Mouse (Mus musculus): Measurements from ENCODE around the gene Atraid.
A peak's percentile ranks its signal among the peaks of the same experiment; 100 is the strongest.

Atraid gene

DNA sequence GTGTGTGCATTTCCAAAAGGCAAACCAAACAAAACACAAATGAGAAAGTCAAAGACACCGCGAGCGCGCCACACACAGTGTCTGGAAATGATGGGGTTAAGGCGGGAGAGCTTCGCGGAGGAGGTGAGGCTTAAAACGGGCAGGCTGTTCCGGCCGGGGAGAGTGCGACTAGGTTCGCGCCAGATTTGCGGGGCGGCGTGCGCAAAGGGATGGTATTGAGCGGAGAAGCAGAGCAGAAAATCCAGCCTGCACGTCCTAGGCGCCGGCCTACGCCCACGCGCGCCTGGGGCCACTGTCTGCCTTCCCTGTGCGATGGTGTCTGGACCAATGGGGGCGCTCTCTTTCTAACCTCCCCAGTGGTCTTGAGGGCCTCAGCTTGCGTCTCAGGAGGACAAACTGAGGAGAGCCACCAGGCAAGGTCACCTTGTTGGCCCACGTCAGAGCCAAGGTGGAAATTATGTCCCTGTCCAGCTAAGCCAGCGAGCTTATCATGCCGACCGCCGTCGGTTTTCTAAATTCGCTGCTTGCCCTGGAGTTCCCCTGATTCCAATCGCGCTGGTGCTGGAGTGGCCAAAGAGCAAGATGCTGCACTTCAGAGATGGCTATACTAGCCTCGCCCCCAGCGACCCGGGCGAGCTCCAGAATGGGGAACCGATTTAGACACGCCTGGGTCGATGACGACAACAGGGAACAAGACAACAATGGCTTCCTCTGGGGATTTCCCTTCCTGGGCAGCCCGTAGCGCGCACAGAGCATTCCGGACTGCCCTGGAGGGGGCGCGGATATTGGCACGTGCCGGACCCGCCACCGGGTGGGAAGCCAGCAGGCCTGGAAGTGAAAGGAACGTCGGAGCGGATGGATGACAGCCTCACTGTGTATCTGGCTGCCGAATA lies 46.9 kb downstream of the Atraid start:
- peak in 1 of 2 experiments; percentile 35 for DNase-seq (ENCODE audit: low spot score in 2 of 2)

DNA sequence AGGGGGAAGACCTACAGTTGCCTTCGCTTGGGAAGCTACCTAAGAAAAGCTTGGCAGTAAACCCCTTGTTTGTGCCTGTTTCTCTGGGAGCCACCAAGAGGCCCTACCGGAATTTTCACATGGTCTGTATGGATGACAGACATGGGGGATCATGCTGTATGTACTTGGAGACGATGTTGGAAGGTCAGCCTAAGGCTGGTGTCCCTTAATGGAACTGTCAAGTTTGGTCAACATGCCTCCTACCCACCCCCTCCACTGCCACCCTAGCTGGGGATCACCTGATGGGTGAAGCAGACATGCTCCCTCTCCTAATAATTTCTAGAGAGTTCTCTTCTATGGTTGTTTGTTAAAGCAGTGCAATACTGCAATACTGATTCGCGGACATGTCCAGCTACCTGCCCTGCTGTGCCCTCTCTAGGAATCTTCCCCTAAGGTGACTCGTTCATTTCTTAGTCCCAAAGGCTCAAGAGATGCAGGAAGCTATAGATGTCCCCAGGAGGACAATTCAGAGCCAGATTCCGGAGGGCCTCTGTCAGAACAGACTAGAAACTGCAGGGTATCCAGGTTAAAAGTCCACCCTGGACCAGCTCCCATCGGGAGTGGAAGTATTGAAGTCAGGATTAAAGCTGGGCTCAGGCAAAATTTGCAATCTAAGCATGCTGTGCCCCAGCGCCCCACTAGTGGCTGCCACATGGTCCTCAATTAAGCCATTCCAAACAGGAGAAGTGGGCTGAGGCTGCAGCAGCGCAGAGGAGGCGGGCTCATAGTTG lies 47.8 kb downstream of the Atraid start:
- DNase-seq (ENCODE audit: low spot score in 2 of 2), result no peak
